Mouse (Mus musculus): ENCODE data around the gene Igfbp6. TPM values are rescaled to one million over a fixed set of nuclear protein-coding genes. Genes with fewer than 3 reads are reported as not detected.

Igfbp6 gene
- polyA plus RNA-seq, 2 experiments from 2014 or later, result 0.60 TPM; not detected in 1

GRCm38 (mm10) chr15:102108651-102109525 lies 35.3 kb upstream of the Igfbp6 start:
- peak; percentile 68 for ATAC-seq

GRCm38 (mm10) chr15:102110271-102110670 lies 33.9 kb upstream of the Igfbp6 start:
- no peak for ATAC-seq

GRCm38 (mm10) chr15:102110701-102111494 lies 33.3 kb upstream of the Igfbp6 start:
- no peak for ATAC-seq

- no peak for ATAC-seq
Observed at GRCm38 (mm10) chr15:102111495-102111829, 32.7 kb upstream of the Igfbp6 start.

DNA sequence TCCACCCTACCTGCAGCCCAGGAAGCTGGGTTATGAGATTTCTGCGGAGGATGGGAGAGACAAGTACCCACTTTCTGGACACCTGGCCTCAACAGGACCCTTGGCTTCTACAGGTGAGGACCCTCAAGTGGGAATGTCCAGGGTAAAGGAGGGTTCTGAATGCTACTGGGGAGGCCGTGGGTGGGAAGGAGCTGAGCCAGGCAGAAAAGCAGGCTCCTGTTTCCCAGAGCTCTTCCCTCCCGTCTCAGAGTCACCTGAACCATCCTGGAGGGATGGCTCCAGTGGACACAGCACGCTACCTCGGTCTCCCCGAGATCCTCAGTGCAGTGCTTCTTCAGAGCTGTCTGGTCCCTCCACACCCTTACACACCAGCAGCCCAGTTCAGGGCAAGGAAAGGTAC lies 32.0 kb upstream of the Igfbp6 start:
- ATAC-seq, result no peak

GRCm38 (mm10) chr15:102112827-102113226 lies 31.3 kb upstream of the Igfbp6 start:
- no peak for ATAC-seq

GRCm38 (mm10) chr15:102113674-102114073 lies 30.5 kb upstream of the Igfbp6 start:
- no peak for ATAC-seq

- ATAC-seq, result no peak
Observed at GRCm38 (mm10) chr15:102114651-102115260, 29.4 kb upstream of the Igfbp6 start.

DNA sequence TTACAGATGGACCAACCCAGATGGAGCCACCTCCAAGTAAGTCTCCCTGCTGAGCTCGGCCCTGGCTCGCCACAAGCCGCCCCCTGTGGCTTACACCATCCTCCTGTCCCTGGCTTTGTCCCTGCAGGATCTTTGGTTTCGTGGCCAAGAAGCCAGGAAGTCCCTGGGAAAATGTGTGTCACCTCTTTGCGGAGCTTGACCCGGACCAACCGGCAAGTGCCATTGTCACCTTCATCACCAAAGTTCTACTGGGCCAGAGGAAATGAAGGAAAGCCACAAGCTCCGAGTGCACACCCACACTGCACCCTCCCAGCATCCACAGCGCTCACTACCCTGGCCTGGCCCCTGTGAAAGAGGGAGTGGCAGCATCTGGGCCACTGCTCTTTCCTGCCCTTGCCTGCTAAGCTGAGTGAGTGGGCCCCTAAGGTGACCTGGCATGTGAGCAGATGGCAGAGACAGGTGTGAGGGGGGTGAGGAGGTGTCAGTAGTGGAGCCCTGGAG lies 28.4 kb upstream of the Igfbp6 start:
- ATAC-seq, result peak; percentile 96

GRCm38 (mm10) chr15:102116753-102117415 lies 27.3 kb upstream of the Igfbp6 start:
- no peak for ATAC-seq

DNA sequence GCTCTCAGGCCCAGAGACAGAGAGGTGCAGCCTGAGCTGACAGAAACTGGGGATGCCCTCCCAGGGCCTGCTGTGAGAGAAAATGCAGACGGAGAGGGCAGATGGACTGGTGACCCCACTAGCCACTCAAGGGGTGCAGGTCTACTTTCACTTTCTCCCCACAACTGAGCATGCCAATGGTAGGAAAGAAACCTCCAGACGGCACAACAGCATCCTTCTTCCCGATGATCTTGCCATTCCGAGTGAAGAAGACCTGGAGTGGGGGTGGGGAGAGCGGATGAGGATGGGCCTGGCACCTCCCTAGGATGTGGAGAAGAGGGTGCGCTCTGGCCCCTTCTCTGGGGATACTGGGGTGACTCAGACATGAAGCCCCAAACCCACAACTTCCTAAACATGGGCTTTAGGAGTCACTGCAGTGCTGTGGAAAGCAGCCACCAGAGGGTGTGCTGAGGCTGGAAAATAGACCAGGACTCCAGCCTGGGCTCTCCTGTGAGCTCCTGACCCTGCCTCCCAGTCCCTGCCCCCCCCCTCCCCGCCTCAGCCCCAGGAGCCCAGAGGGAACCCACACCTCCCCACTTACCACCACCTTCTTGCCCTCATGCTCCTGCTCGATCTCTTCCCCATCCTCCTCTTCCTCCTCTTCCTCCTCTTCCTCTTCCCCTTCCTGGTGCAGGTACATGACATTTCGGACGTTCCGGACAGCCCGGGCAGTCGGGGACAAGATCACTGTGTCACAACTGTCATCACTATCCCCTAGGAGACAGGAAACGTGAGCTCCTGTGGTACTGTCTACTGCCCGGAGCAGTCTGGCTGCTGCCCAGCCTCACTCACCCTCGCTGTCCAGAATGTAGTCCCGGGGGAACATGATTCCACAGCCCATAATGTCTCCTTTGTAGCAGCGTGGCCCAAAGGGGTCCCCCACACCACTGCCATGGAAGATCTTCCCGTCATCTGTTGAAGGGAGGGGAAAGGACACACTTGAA lies 26.4 kb upstream of the Igfbp6 start:
- ATAC-seq, result no peak

GRCm38 (mm10) chr15:102118591-102118990 lies 25.6 kb upstream of the Igfbp6 start:
- no peak for ATAC-seq

- no peak for ATAC-seq
Observed at GRCm38 (mm10) chr15:102119121-102119830, 24.9 kb upstream of the Igfbp6 start.

GRCm38 (mm10) chr15:102119831-102120170 lies 24.4 kb upstream of the Igfbp6 start:
- ATAC-seq, result no peak

DNA sequence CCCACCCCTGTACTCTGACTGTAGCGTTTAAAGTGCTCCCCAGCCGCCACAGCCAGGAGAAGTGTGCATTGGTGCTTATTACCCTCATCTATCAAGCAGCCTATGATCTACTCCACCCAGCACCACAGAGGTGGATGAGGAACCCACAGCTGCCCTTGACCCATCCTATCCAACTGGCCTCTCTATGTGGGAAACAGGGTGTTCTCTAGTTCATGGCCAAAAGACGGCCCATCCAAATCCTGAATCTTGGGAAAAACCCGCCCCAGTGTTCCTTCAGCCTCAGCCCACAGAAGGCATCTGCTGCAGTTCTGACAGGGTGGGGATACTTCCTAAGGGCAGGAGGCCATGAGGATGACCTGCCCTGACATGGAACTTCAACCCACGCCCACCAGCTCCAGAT lies 23.6 kb upstream of the Igfbp6 start:
- no peak for ATAC-seq

DNA sequence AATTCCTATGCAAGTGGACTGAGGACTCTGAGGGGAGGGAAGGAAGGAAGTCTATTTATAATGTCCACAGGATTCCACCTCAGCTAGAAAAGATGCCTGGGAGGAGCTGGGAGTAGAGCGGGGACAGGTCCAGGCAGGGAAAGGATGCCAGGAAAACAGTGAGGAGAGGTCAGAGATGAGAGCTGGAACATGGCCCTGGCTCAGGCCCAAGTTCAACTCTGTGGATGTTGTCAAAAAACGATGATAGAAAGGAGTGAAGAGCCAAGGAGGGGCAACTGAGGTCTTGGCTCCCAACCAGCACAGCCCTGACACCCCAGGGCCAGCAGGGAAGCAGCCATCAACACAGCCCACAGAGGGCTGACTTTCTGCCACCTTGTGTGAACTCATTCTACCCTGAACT lies 17.9 kb upstream of the Igfbp6 start:
- no peak for ATAC-seq

DNA sequence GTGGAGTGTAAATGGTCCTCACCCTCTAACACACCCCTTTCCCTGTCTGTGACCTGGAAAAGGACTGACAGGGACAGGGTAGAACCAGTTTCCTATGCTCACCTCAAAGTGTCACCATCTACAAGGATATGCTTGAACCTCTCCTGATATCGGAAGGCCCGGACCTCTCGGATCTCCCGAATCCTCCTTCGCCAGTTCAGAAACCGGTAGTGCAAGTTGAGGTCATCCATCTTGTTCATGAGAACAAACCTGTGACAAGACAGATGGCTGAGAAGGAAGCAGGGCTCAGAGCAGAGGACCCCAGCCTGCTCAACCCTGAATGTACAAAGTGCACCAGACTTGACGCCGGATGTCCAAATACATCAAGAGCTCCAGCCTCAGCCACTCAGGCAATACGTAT lies 10.8 kb upstream of the Igfbp6 start:
- no peak for ATAC-seq

DNA sequence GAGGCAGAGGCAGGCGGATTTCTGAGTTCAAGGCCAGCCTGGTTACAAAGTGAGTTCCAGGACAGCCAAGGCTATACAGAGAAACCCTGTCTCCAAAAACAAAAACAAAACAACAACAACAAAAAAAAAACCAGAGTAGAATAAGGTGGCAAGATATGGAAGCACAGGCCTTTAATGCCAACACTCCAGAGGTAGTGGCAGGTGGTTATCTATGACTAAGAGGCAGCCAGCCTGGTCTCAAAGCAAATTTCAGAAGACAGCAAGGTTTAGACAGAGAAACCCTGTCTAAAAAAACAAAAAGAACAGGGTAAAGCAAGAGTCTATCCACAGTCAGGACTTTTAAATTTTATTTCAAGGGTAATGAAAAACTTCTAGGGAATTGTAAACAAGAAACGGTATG lies 9.5 kb upstream of the Igfbp6 start:
- no peak for ATAC-seq

GRCm38 (mm10) chr15:102135522-102136128 lies 8.5 kb upstream of the Igfbp6 start:
- ATAC-seq, result no peak

GRCm38 (mm10) chr15:102136129-102136758 lies 7.9 kb upstream of the Igfbp6 start, which contains the start of gene Spryd3:
TSS of gene Spryd3 (minus strand) at chr15:102136234.
- ATAC-seq, result peak; percentile 100

Measured in CD4-positive, CD25-positive, alpha-beta regulatory T cell, adult 4 months (primary cell).